Mouse (Mus musculus): ENCODE measurements around the gene Cyp4f16. TPM values are rescaled to one million over a fixed set of nuclear protein-coding genes. Genes with fewer than 3 reads are reported as not detected.
"Not testable (repeated sequence)": the region's sequence is repeated elsewhere in the genome, so short reads cannot be mapped to it uniquely, and the experiment has no call there.

Cyp4f16 gene
- total RNA-seq (2021): 10 to 100 TPM; 26.0 to 27.6 TPM
- long read RNA-seq, experiment 1, transcript Cyp4f16-201 (13 exons, 2,227 nt): major isoform, 5 of 18 reads
- long read RNA-seq, experiment 1, transcript Cyp4f16-208 (13 exons, 2,242 nt): major isoform, 5 of 18 reads
- long read RNA-seq, experiment 1, partial matches to known transcripts: 2 of 18 reads
- long read RNA-seq, experiment 1, other reads (novel, unspliced or antisense): 5 of 18 reads
- long read RNA-seq, experiment 2, transcript Cyp4f16-201 (13 exons, 2,227 nt): major isoform, 14 of 43 reads
- long read RNA-seq, experiment 2, transcript Cyp4f16-208 (13 exons, 2,242 nt): minor isoform, 5 of 43 reads
- long read RNA-seq, experiment 2, partial matches to known transcripts: 10 of 43 reads
- long read RNA-seq, experiment 2, other reads (novel, unspliced or antisense): 11 of 43 reads

- peak; percentile 71 to 88 for DNase-seq (ENCODE audit: low spot score in 2 of 2)
Measured at GRCm38 (mm10) chr17:32536051-32536866, at the start of gene Cyp4f16. Gene Cyp4f16 (plus strand): TSS chr17:32536558.

- no peak for DNase-seq (ENCODE audit: low spot score in 2 of 2)
Measured at GRCm38 (mm10) chr17:32492349-32492980, 43.9 kb upstream of the Cyp4f16 start.

GRCm38 (mm10) chr17:32494601-32495000 lies 41.8 kb upstream of the Cyp4f16 start:
- DNase-seq (ENCODE audit: low spot score in 2 of 2): peak in 1 of 2 experiments; percentile 41

- not testable (repeated sequence) for DNase-seq (ENCODE audit: low spot score in 2 of 2)
Measured at GRCm38 (mm10) chr17:32500511-32500910, 35.8 kb upstream of the Cyp4f16 start.

- DNase-seq (ENCODE audit: low spot score in 2 of 2): no peak
Measured at GRCm38 (mm10) chr17:32501051-32501450, 35.3 kb upstream of the Cyp4f16 start.

- no peak for DNase-seq (ENCODE audit: low spot score in 2 of 2)
Measured at GRCm38 (mm10) chr17:32503111-32503510, 33.2 kb upstream of the Cyp4f16 start.

- no peak for DNase-seq (ENCODE audit: low spot score in 2 of 2)
Measured at GRCm38 (mm10) chr17:32505851-32506728, 30.3 kb upstream of the Cyp4f16 start, which contains the start of gene Cyp4f17. Gene Cyp4f17 (plus strand): TSS chr17:32506050.

GRCm38 (mm10) chr17:32506729-32507245 lies 29.6 kb upstream of the Cyp4f16 start:
- DNase-seq (ENCODE audit: low spot score in 2 of 2): no peak

GRCm38 (mm10) chr17:32516126-32516525 lies 20.2 kb upstream of the Cyp4f16 start:
- no peak for DNase-seq (ENCODE audit: low spot score in 2 of 2)

GRCm38 (mm10) chr17:32521981-32522380 lies 14.4 kb upstream of the Cyp4f16 start:
- no peak for DNase-seq (ENCODE audit: low spot score in 2 of 2)

GRCm38 (mm10) chr17:32522386-32522785 lies 14.0 kb upstream of the Cyp4f16 start:
- DNase-seq (ENCODE audit: low spot score in 2 of 2): no peak

GRCm38 (mm10) chr17:32522816-32523215 lies 13.5 kb upstream of the Cyp4f16 start:
- DNase-seq (ENCODE audit: low spot score in 2 of 2): no peak

- no peak for DNase-seq (ENCODE audit: low spot score in 2 of 2)
Measured at GRCm38 (mm10) chr17:32523895-32524294, 12.5 kb upstream of the Cyp4f16 start.

GRCm38 (mm10) chr17:32526341-32526740 lies 10.0 kb upstream of the Cyp4f16 start:
- not testable (repeated sequence) for DNase-seq (ENCODE audit: low spot score in 2 of 2)

GRCm38 (mm10) chr17:32527748-32528147 lies 8.6 kb upstream of the Cyp4f16 start:
- DNase-seq (ENCODE audit: low spot score in 2 of 2): no peak

GRCm38 (mm10) chr17:32528408-32529337 lies 7.7 kb upstream of the Cyp4f16 start:
- peak; percentile 72 to 88 for DNase-seq (ENCODE audit: low spot score in 2 of 2)

GRCm38 (mm10) chr17:32532356-32532755 lies 4.0 kb upstream of the Cyp4f16 start:
- not testable (repeated sequence) for DNase-seq (ENCODE audit: low spot score in 2 of 2)

- no peak for DNase-seq (ENCODE audit: low spot score in 2 of 2)
Measured at GRCm38 (mm10) chr17:32534068-32534467, 2.3 kb upstream of the Cyp4f16 start.

- no peak for DNase-seq (ENCODE audit: low spot score in 2 of 2)
Measured at GRCm38 (mm10) chr17:32536867-32537250, 501 bp downstream of the Cyp4f16 start.
